Comparison of ENCODE assay signal across 8 mouse cellular contexts in genomic region chr17:29436871-29437534, GRCm38 (mm10). TPM values are rescaled to one million over a fixed set of nuclear protein-coding genes. Genes with fewer than 3 reads are reported as not detected.
DNase-seq lines count a peak whose midpoint lies in the region; ATAC-seq lines count a peak whose summit lies in the region.

No protein-coding gene starts in this region.

- no peaks in the 10 kb centered on the region for H3K27me3 ChIP-seq in intestine, embryonic 15.5 days (replicated peaks)

- H3K9me3 ChIP-seq in intestine, embryonic 15.5 days, result no peaks in the 10 kb centered on the region

- H3K4me1 ChIP-seq in intestine, embryonic 15.5 days (replicated peaks), result peaks cover 34% of the 10 kb centered on the region

- H3K9ac ChIP-seq in intestine, embryonic 15.5 days, result peak overlapping the region; percentile 51

- ATAC-seq in intestine, embryonic 15.5 days, result peak; percentile 68
- ATAC-seq in megakaryocyte progenitor cell, adult 5-6 weeks (replicated peaks; ENCODE audit: poor library complexity), result peak; percentile 61

- WGBS in intestine, embryonic 15.5 days, result 3% methylated on average over 36 of the region's 36 CpGs

- intact Hi-C loops in left cerebral cortex, postnatal 14 days (cut with DNase I), result loop anchor here (5.0 kb wide), 1 partner anchor 55 kb away; the partner anchor contains the start of gene Pim1

- H3K36me3 ChIP-seq in intestine, embryonic 15.5 days, result no peaks in the 10 kb centered on the region

- H3K27ac ChIP-seq in intestine, embryonic 15.5 days, result peak overlapping the region; percentile 71

- peak overlapping the region; percentile 33 for H3K4me3 ChIP-seq in intestine, embryonic 15.5 days (replicated peaks)

- DNase-seq in urinary bladder, postnatal 14 days (ENCODE audit: low spot score), result peak; percentile 47
- no peak for DNase-seq in urinary bladder, postnatal 10 days (ENCODE audit: low spot score)
- DNase-seq in embryo, embryonic 10.5 days (ENCODE audit: low spot score), result peak; percentile 84
- peak; percentile 74 for DNase-seq in gastrocnemius, postnatal 25 days
- DNase-seq in left cerebral cortex, postnatal 14 days (ENCODE audit: low spot score in 2 of 2), result peak; percentile 65 to 84
- DNase-seq in right cerebral cortex, postnatal 25 days, result peak; percentile 73

- peak overlapping the region; percentile 74 for H3K4me2 ChIP-seq in intestine, embryonic 15.5 days (replicated peaks)

RNA-seq across cellular contexts. Expression of gene Pim1, which starts 53.5 kb away (rescaled TPM):
- total RNA-seq in gastrocnemius, postnatal 25 days (2021), result 10 to 100 TPM; 11.1 to 17.5 TPM
- 13.4 TPM in 2 replicates for polyA plus RNA-seq in intestine, embryonic 15.5 days (2015; fragmentation: Nextera tagmentation; extraction: Ambion mirVana)
- total RNA-seq in left cerebral cortex, postnatal 14 days (2021), result 1 to 10 TPM; 3.4 to 4.2 TPM
- total RNA-seq in megakaryocyte progenitor cell, adult 5-6 weeks (2015), result 41.2 and 52.7 TPM in 2 replicates
- 91.2 and 94.5 TPM in 2 replicates for total RNA-seq in megakaryocyte progenitor cell, adult 5-6 weeks (2017)
